Mouse (Mus musculus) bone marrow, adult 2 months (tissue): ENCODE results near the gene Hoxa4.

Experiments
- CTCF ChIP-seq: fragments of 200-500 bp; IDR thresholded peaks from 2 replicates; pipeline ENCODE4 v1.5.1; 2011; ENCODE audit warnings: low read length, control low read depth; ENCODE audit not compliant: control insufficient read depth, insufficient read depth
- POLR2A ChIP-seq: fragments of 200-500 bp; IDR thresholded peaks from 2 replicates; pipeline ENCODE4 v1.6.1; 2011; ENCODE audit warnings: low read depth, mild to moderate bottlenecking, control low read depth, low read length, borderline replicate concordance; ENCODE audit not compliant: control insufficient read depth

- TF ChIP-seq CTCF (no peak), POLR2A (no peak)
Measured at GRCm38 (mm10) chr6:52205638-52206621, 14.4 kb upstream of the Hoxa4 start.
